Mouse (Mus musculus) limb, embryonic 14.5 days (tissue): Measurements from ENCODE around the gene Tmem229a. TPM values are rescaled to one million over a fixed set of nuclear protein-coding genes. Genes with fewer than 3 reads are reported as not detected.
A peak's percentile ranks its signal among the peaks of the same experiment; 100 is the strongest.

ENCODE experiments used
- ATAC-seq: fragments of 200-750 bp; cut with Nextera tagmentation; 2 replicates; pipeline ENCODE4 v1.8.0; 2017; ENCODE audit warnings: low read depth, moderate number of reproducible peaks, moderate TSS enrichment; ENCODE audit not compliant: low FRiP score
- DNase-seq: peaks from one replicate; pipeline ENCODE4 v3.0.0-alpha.2; 2015; ENCODE audit warnings: low spot score
- H3K27ac ChIP-seq: fragments of 300-500 bp; sonication (generic); replicated peaks from 2 replicates; pipeline ENCODE4 v1.5.1; 2014; ENCODE audit warnings: low read depth, mild to moderate bottlenecking, low read length, moderate library complexity, mixed read lengths
- H3K27me3 ChIP-seq: fragments of 300-500 bp; sonication (generic); 2 replicates; pipeline ENCODE4 v1.6.1; 2014; ENCODE audit warnings: low read length, mixed read lengths; ENCODE audit not compliant: control insufficient read depth, insufficient read depth
- H3K36me3 ChIP-seq: fragments of 300-500 bp; sonication (generic); 2 replicates; pipeline ENCODE4 v1.6.1; 2014; ENCODE audit warnings: mild to moderate bottlenecking, low read length, moderate library complexity, mixed read lengths; ENCODE audit not compliant: control insufficient read depth, insufficient read depth
- H3K4me1 ChIP-seq: fragments of 300-500 bp; sonication (generic); 2 replicates; pipeline ENCODE4 v1.6.1; 2014; ENCODE audit warnings: antibody characterized with exemption, low read length, mixed read lengths; ENCODE audit not compliant: control insufficient read depth, insufficient read depth
- H3K4me2 ChIP-seq: fragments of 300-500 bp; sonication (generic); replicated peaks from 2 replicates; pipeline ENCODE4 v1.6.1; 2014; ENCODE audit warnings: low read depth, mild to moderate bottlenecking, low read length, moderate library complexity; ENCODE audit not compliant: severe bottlenecking
- H3K4me3 ChIP-seq: fragments of 300-500 bp; sonication (generic); replicated peaks from 2 replicates; pipeline ENCODE4 v1.5.1; 2014; ENCODE audit warnings: low read length
- H3K9ac ChIP-seq: fragments of 300-500 bp; sonication (generic); 2 replicates; pipeline ENCODE4 v1.6.1; 2014; ENCODE audit warnings: mild to moderate bottlenecking, low read depth, low read length, moderate library complexity; ENCODE audit not compliant: severe bottlenecking
- H3K9me3 ChIP-seq: fragments of 300-500 bp; sonication (generic); 2 replicates; pipeline ENCODE4 v1.6.1; 2016; ENCODE audit warnings: low read length; ENCODE audit not compliant: control insufficient read depth
- POLR2A ChIP-seq: fragments of 200-500 bp; IDR thresholded peaks from 2 replicates; pipeline ENCODE4 v1.8.0; 2012; ENCODE audit warnings: inconsistent platforms, mild to moderate bottlenecking, moderate library complexity, borderline replicate concordance; ENCODE audit not compliant: insufficient read depth, insufficient read length; ENCODE audit errors: extremely low read depth
- WGBS: fragments of 180-500 bp; shearing (Covaris S2); extraction: QIAGEN DNeasy Blood & Tissue Kit; methylation state at CpG from one replicate; pipeline ENCODE4 v1.1.7; 2014; 5-methylcytosine and 5-hydroxymethylcytosine counted together
- polyA plus RNA-seq, 2 experiments: library from polyadenylated mRNA; depleted of rRNA in 1 of 2; stranded (reverse) in 1 of 2; unstranded in 1 of 2; fragments of >200 nt; fragmentation: Nextera tagmentation in 1 of 2; extraction: Ambion mirVana in 1 of 2; gene quantifications; 2 replicates each; pipeline versions ENCODE4 v1.2.1 to v1.2.3; 2012 to 2014

Gene Tmem229a
- polyA plus RNA-seq, 2 experiments = 0.62 to 0.87 TPM

DNA sequence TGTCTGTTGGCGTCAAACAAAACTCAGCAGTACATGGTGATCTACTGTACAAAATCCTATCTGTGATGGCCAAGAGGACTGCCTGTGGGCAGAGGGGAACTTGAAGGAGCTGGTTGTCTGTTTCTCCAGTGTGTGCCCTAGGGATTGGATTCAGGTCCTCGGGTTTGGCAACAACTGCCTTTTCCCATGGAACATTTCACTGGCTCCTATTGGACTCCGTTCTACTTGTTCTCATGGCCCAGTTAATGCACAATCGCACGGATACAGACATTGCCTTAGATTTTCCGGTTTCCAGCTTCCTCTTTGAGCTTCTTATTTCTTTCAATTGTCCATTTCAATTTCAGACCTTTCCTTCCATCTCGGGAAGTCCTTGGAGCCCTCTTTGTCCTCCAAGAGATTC, 11.6 kb upstream of the Tmem229a start:
- TF ChIP-seq POLR2A = no peak
- no peaks in the 10 kb centered on the region for H3K4me1 ChIP-seq
- H3K4me2 ChIP-seq = no peak overlapping the region
- no peak for DNase-seq
- H3K4me3 ChIP-seq = no peak overlapping the region
- no peak overlapping the region for H3K9ac ChIP-seq
- no peak for ATAC-seq
- no peaks in the 10 kb centered on the region for H3K9me3 ChIP-seq
- no peaks in the 10 kb centered on the region for H3K36me3 ChIP-seq
- whole genome bisulfite sequencing = 91% methylated on average over 7 of the region's 7 CpGs
- H3K27ac ChIP-seq = no peak overlapping the region
- no peaks in the 10 kb centered on the region for H3K27me3 ChIP-seq

DNA sequence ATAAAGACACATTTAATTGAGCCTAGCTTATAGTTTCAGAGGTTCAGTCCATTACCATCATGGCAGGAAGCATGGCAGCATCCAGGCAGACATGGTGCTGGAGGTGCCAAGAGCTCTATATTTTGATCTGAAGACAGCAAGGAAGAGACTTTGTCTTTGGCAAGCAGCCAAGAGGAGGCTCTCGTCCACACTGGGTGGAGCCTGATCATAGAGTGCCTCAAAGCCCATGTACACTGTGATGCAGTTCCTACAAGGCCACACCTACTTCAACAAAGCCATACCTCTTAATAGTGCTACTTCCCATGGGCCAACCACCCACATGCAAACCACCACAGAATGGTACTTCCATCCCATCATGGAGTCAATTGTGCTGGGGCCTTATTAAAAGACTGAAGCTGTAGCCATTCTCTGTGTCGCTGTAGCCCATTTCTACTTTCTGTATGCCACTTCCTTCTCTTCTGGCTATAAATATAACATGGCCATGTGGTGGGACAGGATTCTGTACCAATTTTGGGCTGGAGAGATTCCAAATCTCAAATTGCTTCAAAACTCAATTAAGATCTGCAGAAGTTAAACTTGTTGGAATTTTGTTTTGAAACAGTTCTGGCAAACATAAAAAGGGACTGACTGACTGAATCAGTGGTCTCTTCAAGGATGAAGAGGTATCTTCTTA, 10.0 kb upstream of the Tmem229a start:
- no peak for DNase-seq
- no peak for ATAC-seq
- no peak for TF ChIP-seq POLR2A
- H3K4me1 ChIP-seq = no peaks in the 10 kb centered on the region
- 78% methylated on average over 2 of the region's 2 CpGs for WGBS
- H3K36me3 ChIP-seq = no peaks in the 10 kb centered on the region
- H3K27ac ChIP-seq = no peak overlapping the region
- H3K4me3 ChIP-seq = no peak overlapping the region
- H3K4me2 ChIP-seq = no peak overlapping the region
- H3K9ac ChIP-seq = no peak overlapping the region
- H3K27me3 ChIP-seq = no peaks in the 10 kb centered on the region
- H3K9me3 ChIP-seq = no peaks in the 10 kb centered on the region

DNA sequence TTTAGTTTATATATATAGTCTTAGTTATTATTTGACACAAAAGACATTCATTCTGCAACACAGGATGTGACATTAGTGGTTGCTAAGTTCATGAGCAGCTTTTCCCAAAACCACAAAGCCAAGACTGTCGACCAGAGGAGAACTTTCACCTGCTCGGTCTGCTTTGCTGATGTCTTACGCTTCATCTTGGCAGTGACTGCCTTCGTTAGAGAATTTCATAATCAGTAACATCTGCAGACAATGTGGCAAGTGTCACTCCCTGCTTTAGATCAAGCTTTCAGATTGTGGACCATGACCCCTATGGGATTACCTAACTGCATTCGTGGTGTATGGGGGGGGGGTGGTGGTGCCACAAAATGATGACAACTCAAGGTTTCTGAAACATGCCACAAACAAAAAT, 7.7 kb upstream of the Tmem229a start:
- no peaks in the 10 kb centered on the region for H3K36me3 ChIP-seq
- H3K27ac ChIP-seq = no peak overlapping the region
- no peaks in the 10 kb centered on the region for H3K4me1 ChIP-seq
- DNase-seq (no peak), ATAC-seq (no peak)
- H3K4me3 ChIP-seq = no peak overlapping the region
- H3K9me3 ChIP-seq = no peaks in the 10 kb centered on the region
- 55% methylated on average over 5 of the region's 5 CpGs for WGBS
- H3K4me2 ChIP-seq = no peak overlapping the region
- TF ChIP-seq POLR2A = no peak
- H3K27me3 ChIP-seq = no peaks in the 10 kb centered on the region
- no peak overlapping the region for H3K9ac ChIP-seq

DNA sequence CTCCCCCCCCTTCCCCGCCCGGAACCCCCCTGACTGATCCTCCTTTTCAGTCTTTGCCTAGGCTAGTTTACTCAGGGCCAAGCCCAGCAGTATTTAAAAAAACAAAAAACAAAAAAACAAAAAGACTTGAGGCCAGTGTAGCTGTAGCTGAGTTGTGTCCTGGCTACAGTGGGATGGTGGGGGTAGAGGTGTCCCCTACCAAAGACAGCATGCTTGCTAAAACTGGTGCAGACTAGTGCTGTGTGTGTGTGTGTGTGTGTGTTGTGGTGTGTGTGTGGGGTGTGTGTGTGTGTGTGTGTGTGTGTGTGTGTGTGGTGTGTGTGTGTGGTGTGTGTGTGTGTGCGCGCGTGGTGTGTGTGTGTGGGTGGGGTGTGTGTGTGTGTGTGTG, 483 bp upstream of the Tmem229a start:
- Histone ChIP-seq H3K4me3 (peak overlapping the region; percentile 56), H3K27me3 (peaks cover 15% of the 10 kb centered on the region), H3K36me3 (no peaks in the 10 kb centered on the region), H3K4me1 (no peaks in the 10 kb centered on the region; the same call in 1 of the 2 replicates), H3K9me3 (no peaks in the 10 kb centered on the region), H3K27ac (no peak overlapping the region), H3K4me2 (peak overlapping the region; percentile 98), H3K9ac (no peak overlapping the region)
- 20% methylated on average over 3 of the region's 5 CpGs for WGBS
- DNase-seq (no peak), ATAC-seq (no peak; the same call in 1 of the 2 replicates)
- TF ChIP-seq POLR2A = no peak

- peaks cover 15% of the 10 kb centered on the region for H3K27me3 ChIP-seq
- no peak overlapping the region for H3K27ac ChIP-seq
- ATAC-seq (peak; percentile 67), DNase-seq (peak; percentile 37)
- H3K9ac ChIP-seq = peak overlapping the region; percentile 59
- no peaks in the 10 kb centered on the region for H3K36me3 ChIP-seq
- peak overlapping the region; percentile 56 for H3K4me3 ChIP-seq
- 1% methylated on average over 62 of the region's 91 CpGs for WGBS
- no peak for TF ChIP-seq POLR2A
- H3K4me2 ChIP-seq = peak overlapping the region; percentile 98
- H3K9me3 ChIP-seq = no peaks in the 10 kb centered on the region
- no peaks in the 10 kb centered on the region; the same call in 1 of the 2 replicates for H3K4me1 ChIP-seq
Measured at GRCm38 (mm10) chr6:24955131-24955945, 759 bp downstream of the Tmem229a start.
